Mouse (Mus musculus) midbrain, postnatal 0 days (tissue): ENCODE measurements around the gene Rab11b. TPM values are rescaled to one million over a fixed set of nuclear protein-coding genes. Genes with fewer than 3 reads are reported as not detected.

ENCODE experiments used
- ATAC-seq: fragments of 200-750 bp; cut with Nextera tagmentation; 2 replicates; pipeline ENCODE4 v1.8.0; 2017; ENCODE audit warnings: moderate number of reproducible peaks, mild to moderate bottlenecking, moderate TSS enrichment, moderate library complexity; ENCODE audit not compliant: low FRiP score
- DNase-seq: peaks from one replicate; pipeline ENCODE4 v3.0.0-alpha.2; 2015; ENCODE audit warnings: low spot score
- H3K27ac ChIP-seq: fragments of 300-500 bp; sonication (generic); 2 replicates; pipeline ENCODE4 v1.5.1; 2014; ENCODE audit warnings: low read depth, mild to moderate bottlenecking, low read length, mixed read lengths
- H3K27me3 ChIP-seq: fragments of 300-500 bp; sonication (generic); 2 replicates; pipeline ENCODE4 v1.6.1; 2014; ENCODE audit warnings: low read length, control low read depth, mixed read lengths; ENCODE audit not compliant: insufficient read depth
- H3K36me3 ChIP-seq: fragments of 300-500 bp; sonication (generic); 2 replicates; pipeline ENCODE4 v1.6.1; 2014; ENCODE audit warnings: low read length, control low read depth, mixed read lengths; ENCODE audit not compliant: insufficient read depth
- H3K4me1 ChIP-seq: fragments of 300-500 bp; sonication (generic); 2 replicates; pipeline ENCODE4 v1.6.1; 2014; ENCODE audit warnings: mild to moderate bottlenecking, control low read depth, antibody characterized with exemption, low read length, mixed read lengths; ENCODE audit not compliant: insufficient read depth
- H3K4me2 ChIP-seq: fragments of 300-500 bp; sonication (generic); 2 replicates; pipeline ENCODE4 v1.6.1; 2014; ENCODE audit warnings: low read depth, mild to moderate bottlenecking, low read length, mixed read lengths; ENCODE audit not compliant: poor library complexity, severe bottlenecking
- H3K4me3 ChIP-seq: fragments of 300-500 bp; sonication (generic); 2 replicates; pipeline ENCODE4 v1.5.1; 2014; ENCODE audit warnings: low read depth, mild to moderate bottlenecking, low read length, moderate library complexity
- H3K9ac ChIP-seq: fragments of 300-500 bp; sonication (generic); replicated peaks from 2 replicates; pipeline ENCODE4 v1.6.1; 2014; ENCODE audit warnings: mild to moderate bottlenecking, low read length, moderate library complexity, mixed read lengths; ENCODE audit not compliant: poor library complexity, severe bottlenecking
- H3K9me3 ChIP-seq: fragments of 300-500 bp; sonication (generic); 2 replicates; pipeline ENCODE4 v1.6.1; 2016; ENCODE audit warnings: low read length, control low read depth
- CTCF ChIP-seq: IDR thresholded peaks from 2 replicates; pipeline ENCODE4 v1.5.1; 2016; ENCODE audit warnings: antibody characterized with exemption, mild to moderate bottlenecking
- WGBS: fragments of 180-500 bp; shearing (Covaris S2); extraction: QIAGEN DNeasy Blood & Tissue Kit; methylation state at CpG from one replicate; pipeline ENCODE4 v1.1.7; 2014; 5-methylcytosine and 5-hydroxymethylcytosine counted together
- polyA plus RNA-seq: library from polyadenylated mRNA; unstranded; fragments of >200 nt; fragmentation: Nextera tagmentation; extraction: Ambion mirVana; gene quantifications from 2 replicates; pipeline ENCODE4 v1.2.1, GENCODE M21; 2015
- total RNA-seq: library from RNA; depleted of rRNA; stranded (reverse); fragments of >200 nt; gene quantifications from 2 replicates; pipeline ENCODE4 v1.2.3, GENCODE M21; 2014

Gene Rab11b
- total and polyA plus RNA-seq, 2 experiments from 2014 or later: 120 to 607 TPM

- no peaks in the 10 kb centered on the region for H3K27me3 ChIP-seq
- peak overlapping the region; percentile 98 for H3K9ac ChIP-seq
- DNase-seq (peak; percentile 81), ATAC-seq (peak; percentile 76)
- no peak for TF ChIP-seq CTCF
- 1% methylated on average over 31 of the region's 38 CpGs for WGBS
- H3K36me3 ChIP-seq: no peaks in the 10 kb centered on the region
- peak overlapping the region; percentile 100 for H3K27ac ChIP-seq
- peaks cover 25% of the 10 kb centered on the region for H3K4me1 ChIP-seq
- no peaks in the 10 kb centered on the region for H3K9me3 ChIP-seq
- H3K4me2 ChIP-seq: peak overlapping the region; percentile 53
- peak overlapping the region; percentile 85 for H3K4me3 ChIP-seq
These were observed 519 bp downstream of the Rab11b start for GRCm38 (mm10) chr17:33759767-33760254.

DNA sequence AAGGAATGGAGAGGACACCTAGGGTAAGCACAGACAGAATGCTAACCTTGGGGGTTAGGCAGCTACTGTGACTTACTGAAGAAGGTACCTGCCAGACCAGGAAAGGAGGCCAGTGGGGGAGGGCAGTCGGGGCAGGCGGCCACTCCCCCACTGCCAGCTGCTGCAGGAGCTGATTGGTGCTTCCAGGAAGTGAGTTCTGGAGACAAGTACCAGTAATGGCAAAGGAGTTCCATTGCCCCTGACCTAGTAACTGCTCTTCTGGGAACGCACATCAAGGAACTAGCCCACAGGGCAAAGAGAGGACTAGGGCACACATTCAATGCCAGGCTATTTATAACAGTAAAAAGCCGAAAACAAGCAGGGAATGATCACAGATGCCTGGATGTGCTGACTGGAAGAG lies 3.1 kb downstream of the Rab11b start:
- Histone ChIP-seq H3K4me3 (no peak overlapping the region), H3K27ac (peak overlapping the region; percentile 18; the same call in 1 of the 2 replicates), H3K4me2 (no peak overlapping the region), H3K36me3 (no peaks in the 10 kb centered on the region), H3K4me1 (peaks cover 25% of the 10 kb centered on the region), H3K9ac (no peak overlapping the region; the same call in 1 of the 2 replicates), H3K9me3 (no peaks in the 10 kb centered on the region), H3K27me3 (no peaks in the 10 kb centered on the region)
- DNase-seq (no peak), ATAC-seq (no peak)
- WGBS: 66% methylated on average over 4 of the region's 4 CpGs
- TF ChIP-seq CTCF: no peak

- Histone ChIP-seq H3K9me3 (no peaks in the 10 kb centered on the region), H3K4me3 (no peak overlapping the region), H3K27ac (no peak overlapping the region), H3K27me3 (no peaks in the 10 kb centered on the region), H3K4me1 (peaks cover 25% of the 10 kb centered on the region), H3K9ac (no peak overlapping the region), H3K4me2 (no peak overlapping the region), H3K36me3 (no peaks in the 10 kb centered on the region)
- no peak for TF ChIP-seq CTCF
- ATAC-seq: no peak
- no peak for DNase-seq
- 70% methylated on average over 3 of the region's 3 CpGs for WGBS
These were observed 4.1 kb downstream of the Rab11b start for GRCm38 (mm10) chr17:33756108-33756790.

- Histone ChIP-seq H3K27me3 (no peaks in the 10 kb centered on the region), H3K27ac (0 out of 2 replicates have a peak overlapping the region, but pooled peaks have one; percentile 8), H3K4me1 (peaks cover 25% of the 10 kb centered on the region), H3K9me3 (no peaks in the 10 kb centered on the region), H3K4me3 (no peak overlapping the region), H3K36me3 (no peaks in the 10 kb centered on the region), H3K4me2 (no peak overlapping the region), H3K9ac (no peak overlapping the region)
- no peak for TF ChIP-seq CTCF
- WGBS: 70% methylated on average over 10 of the region's 10 CpGs
- DNase-seq (no peak), ATAC-seq (no peak)
These were observed 4.8 kb downstream of the Rab11b start for GRCm38 (mm10) chr17:33755418-33756107.

GRCm38 (mm10) chr17:33754656-33755055 lies 5.7 kb downstream of the Rab11b start:
- no peak overlapping the region for H3K4me3 ChIP-seq
- 81% methylated on average over 1 of the region's 1 CpGs for WGBS
- no peak overlapping the region for H3K4me2 ChIP-seq
- DNase-seq: no peak
- H3K9ac ChIP-seq: no peak overlapping the region
- peaks cover 25% of the 10 kb centered on the region for H3K4me1 ChIP-seq
- H3K9me3 ChIP-seq: no peaks in the 10 kb centered on the region
- no peaks in the 10 kb centered on the region for H3K36me3 ChIP-seq
- no peaks in the 10 kb centered on the region for H3K27me3 ChIP-seq
- TF ChIP-seq CTCF: peak; percentile 25; the same call in 1 of the 2 replicates
- ATAC-seq: no peak
- no peak overlapping the region for H3K27ac ChIP-seq

GRCm38 (mm10) chr17:33752297-33752696 lies 8.0 kb downstream of the Rab11b start:
- no peak for TF ChIP-seq CTCF
- H3K9me3 ChIP-seq: no peaks in the 10 kb centered on the region
- no peaks in the 10 kb centered on the region for H3K27me3 ChIP-seq
- no peak for DNase-seq
- H3K4me1 ChIP-seq: 0 out of 2 replicates have a peak, but pooled peaks cover 14% of the 10 kb centered on the region
- no peak overlapping the region for H3K9ac ChIP-seq
- ATAC-seq: no peak
- no peak overlapping the region for H3K4me3 ChIP-seq
- H3K36me3 ChIP-seq: peaks cover 19% of the 10 kb centered on the region
- 96% methylated on average over 2 of the region's 2 CpGs for WGBS
- H3K27ac ChIP-seq: no peak overlapping the region
- H3K4me2 ChIP-seq: no peak overlapping the region
